Mouse (Mus musculus): ENCODE data around the gene Kif17. TPM values are rescaled to one million over a fixed set of nuclear protein-coding genes. Genes with fewer than 3 reads are reported as not detected.

The Kif17 gene
- polyA plus RNA-seq, 1 experiment from 2014 or later = 0.21 TPM

GRCm38 (mm10) chr4:138267869-138268268 is 17.6 kb downstream of the Kif17 start:
- TF ChIP-seq EP300 (optimal IDR thresholded peaks at IDR 0.05) = no peak
- TF ChIP-seq CTCF (IDR thresholded peaks at IDR 0.05; ENCODE audit: low read depth) = no peak
- no peak for DNase-seq (ENCODE audit: low spot score)
- WGBS = 74% methylated on average over 10 of the region's 10 CpGs
- no peak overlapping the region for H3K4me2 ChIP-seq (replicated peaks; ENCODE audit: low read depth)
- peaks cover under 1% of the 10 kb centered on the region for H3K4me1 ChIP-seq (replicated peaks; ENCODE audit: control insufficient read depth, insufficient read depth)
- no peaks in the 10 kb centered on the region for H3K27me3 ChIP-seq (ENCODE audit: control insufficient read depth, insufficient read depth, low read length)
- no peak overlapping the region for H3K27ac ChIP-seq (replicated peaks)
- H3K9me3 ChIP-seq (ENCODE audit: control insufficient read depth, low read length) = no peaks in the 10 kb centered on the region
- no peak overlapping the region for H3K9ac ChIP-seq (ENCODE audit: low read length)
- no peaks in the 10 kb centered on the region for H3K36me3 ChIP-seq (ENCODE audit: control insufficient read depth, insufficient read depth, low read length)
- no peak for ATAC-seq (ENCODE audit: low FRiP score, low TSS enrichment)
- H3K4me3 ChIP-seq (ENCODE audit: low read depth, low read length) = no peak overlapping the region

- H3K36me3 ChIP-seq (ENCODE audit: control insufficient read depth, insufficient read depth, low read length) = no peaks in the 10 kb centered on the region
Measured at GRCm38 (mm10) chr4:138272011-138272997, 22.1 kb downstream of the Kif17 start.

GRCm38 (mm10) chr4:138278346-138278745 is 28.1 kb downstream of the Kif17 start:
- H3K27ac ChIP-seq (replicated peaks) = no peak overlapping the region
- no peak overlapping the region for H3K9ac ChIP-seq (ENCODE audit: low read length)
- no peaks in the 10 kb centered on the region for H3K4me1 ChIP-seq (replicated peaks; ENCODE audit: control insufficient read depth, insufficient read depth)
- DNase-seq (ENCODE audit: low spot score) = no peak
- H3K27me3 ChIP-seq (ENCODE audit: control insufficient read depth, insufficient read depth, low read length) = no peaks in the 10 kb centered on the region
- H3K9me3 ChIP-seq (ENCODE audit: control insufficient read depth, low read length) = no peaks in the 10 kb centered on the region
- H3K4me2 ChIP-seq (replicated peaks; ENCODE audit: low read depth) = no peak overlapping the region
- ATAC-seq (ENCODE audit: low FRiP score, low TSS enrichment) = no peak
- WGBS = 48% methylated on average over 7 of the region's 7 CpGs
- TF ChIP-seq EP300 (optimal IDR thresholded peaks at IDR 0.05) (peak; percentile 77), CTCF (IDR thresholded peaks at IDR 0.05; ENCODE audit: low read depth) (no peak)
- no peaks in the 10 kb centered on the region for H3K36me3 ChIP-seq (ENCODE audit: control insufficient read depth, insufficient read depth, low read length)
- H3K4me3 ChIP-seq (ENCODE audit: low read depth, low read length) = no peak overlapping the region

More at GRCm38 (mm10) chr4:138272011-138272997, 22.1 kb downstream of the Kif17 start:
- DNase-seq (ENCODE audit: low spot score) (peak; percentile 45), ATAC-seq (ENCODE audit: low FRiP score, low TSS enrichment) (peak; percentile 68)
- no peak for TF ChIP-seq EP300 (optimal IDR thresholded peaks at IDR 0.05)
- no peak for TF ChIP-seq CTCF (IDR thresholded peaks at IDR 0.05; ENCODE audit: low read depth)
- 46% methylated on average over 14 of the region's 14 CpGs for WGBS
- H3K27me3 ChIP-seq (ENCODE audit: control insufficient read depth, insufficient read depth, low read length) = no peaks in the 10 kb centered on the region
- H3K4me3 ChIP-seq (ENCODE audit: low read depth, low read length) = no peak overlapping the region
- no peak overlapping the region for H3K4me2 ChIP-seq (replicated peaks; ENCODE audit: low read depth)
- H3K9me3 ChIP-seq (ENCODE audit: control insufficient read depth, low read length) = no peaks in the 10 kb centered on the region
- no peaks in the 10 kb centered on the region for H3K4me1 ChIP-seq (replicated peaks; ENCODE audit: control insufficient read depth, insufficient read depth)
- H3K9ac ChIP-seq (ENCODE audit: low read length) = no peak overlapping the region
- H3K27ac ChIP-seq (replicated peaks) = no peak overlapping the region

GRCm38 (mm10) chr4:138282834-138283233 is 32.6 kb downstream of the Kif17 start:
- H3K27me3 ChIP-seq (ENCODE audit: control insufficient read depth, insufficient read depth, low read length) = no peaks in the 10 kb centered on the region
- no peaks in the 10 kb centered on the region for H3K4me1 ChIP-seq (replicated peaks; ENCODE audit: control insufficient read depth, insufficient read depth)
- no peak overlapping the region for H3K27ac ChIP-seq (replicated peaks)
- no peaks in the 10 kb centered on the region for H3K9me3 ChIP-seq (ENCODE audit: control insufficient read depth, low read length)
- ATAC-seq (ENCODE audit: low FRiP score, low TSS enrichment) = peak; percentile 84
- TF ChIP-seq EP300 (optimal IDR thresholded peaks at IDR 0.05) = no peak
- peak; percentile 99 for TF ChIP-seq CTCF (IDR thresholded peaks at IDR 0.05; ENCODE audit: low read depth)
- no peak overlapping the region for H3K4me2 ChIP-seq (replicated peaks; ENCODE audit: low read depth)
- H3K4me3 ChIP-seq (ENCODE audit: low read depth, low read length) = no peak overlapping the region
- no peak overlapping the region for H3K9ac ChIP-seq (ENCODE audit: low read length)
- DNase-seq (ENCODE audit: low spot score) = peak; percentile 74
- H3K36me3 ChIP-seq (ENCODE audit: control insufficient read depth, insufficient read depth, low read length) = no peaks in the 10 kb centered on the region
- 33% methylated on average over 4 of the region's 4 CpGs for WGBS

- 85% methylated on average over 12 of the region's 12 CpGs for whole genome bisulfite sequencing
- H3K9me3 ChIP-seq (ENCODE audit: control insufficient read depth, low read length) = no peaks in the 10 kb centered on the region
- ATAC-seq (ENCODE audit: low FRiP score, low TSS enrichment) (no peak), DNase-seq (ENCODE audit: low spot score) (no peak)
- no peak overlapping the region for H3K4me3 ChIP-seq (ENCODE audit: low read depth, low read length)
- no peak overlapping the region for H3K27ac ChIP-seq (replicated peaks)
- no peaks in the 10 kb centered on the region for H3K4me1 ChIP-seq (replicated peaks; ENCODE audit: control insufficient read depth, insufficient read depth)
- TF ChIP-seq CTCF (IDR thresholded peaks at IDR 0.05; ENCODE audit: low read depth) (no peak), EP300 (optimal IDR thresholded peaks at IDR 0.05) (no peak)
- no peak overlapping the region for H3K4me2 ChIP-seq (replicated peaks; ENCODE audit: low read depth)
- no peak overlapping the region for H3K9ac ChIP-seq (ENCODE audit: low read length)
- no peaks in the 10 kb centered on the region for H3K27me3 ChIP-seq (ENCODE audit: control insufficient read depth, insufficient read depth, low read length)
- no peaks in the 10 kb centered on the region for H3K36me3 ChIP-seq (ENCODE audit: control insufficient read depth, insufficient read depth, low read length)
Measured at GRCm38 (mm10) chr4:138286411-138286810, 36.2 kb downstream of the Kif17 start.

- H3K9ac ChIP-seq (ENCODE audit: low read length) = no peak overlapping the region
- no peaks in the 10 kb centered on the region for H3K27me3 ChIP-seq (ENCODE audit: control insufficient read depth, insufficient read depth, low read length)
Measured at GRCm38 (mm10) chr4:138288691-138289090, 38.5 kb downstream of the Kif17 start.

More at GRCm38 (mm10) chr4:138288691-138289090, 38.5 kb downstream of the Kif17 start:
- ATAC-seq (ENCODE audit: low FRiP score, low TSS enrichment) (no peak), DNase-seq (ENCODE audit: low spot score) (no peak)
- Histone ChIP-seq H3K36me3 (ENCODE audit: control insufficient read depth, insufficient read depth, low read length) (no peaks in the 10 kb centered on the region), H3K4me2 (replicated peaks; ENCODE audit: low read depth) (no peak overlapping the region), H3K4me1 (replicated peaks; ENCODE audit: control insufficient read depth, insufficient read depth) (no peaks in the 10 kb centered on the region), H3K27ac (replicated peaks) (no peak overlapping the region), H3K9me3 (ENCODE audit: control insufficient read depth, low read length) (no peaks in the 10 kb centered on the region), H3K4me3 (ENCODE audit: low read depth, low read length) (no peak overlapping the region)
- 81% methylated on average over 7 of the region's 7 CpGs for WGBS
- TF ChIP-seq CTCF (IDR thresholded peaks at IDR 0.05; ENCODE audit: low read depth) = no peak
- TF ChIP-seq EP300 (optimal IDR thresholded peaks at IDR 0.05) = no peak

Data from stomach, postnatal 0 days (tissue).